Mouse (Mus musculus) stomach, postnatal 0 days (tissue): ENCODE measurements around the gene Tnnc2.

ENCODE experiments used
- CTCF ChIP-seq: IDR thresholded peaks from 2 replicates; pipeline ENCODE4 v1.5.1; 2016; ENCODE audit warnings: antibody characterized with exemption, low read depth, mild to moderate bottlenecking, moderate library complexity
- EP300 ChIP-seq: optimal IDR thresholded peaks from 2 replicates; pipeline ENCODE3; 2016; ENCODE audit warnings: antibody characterized with exemption

DNA sequence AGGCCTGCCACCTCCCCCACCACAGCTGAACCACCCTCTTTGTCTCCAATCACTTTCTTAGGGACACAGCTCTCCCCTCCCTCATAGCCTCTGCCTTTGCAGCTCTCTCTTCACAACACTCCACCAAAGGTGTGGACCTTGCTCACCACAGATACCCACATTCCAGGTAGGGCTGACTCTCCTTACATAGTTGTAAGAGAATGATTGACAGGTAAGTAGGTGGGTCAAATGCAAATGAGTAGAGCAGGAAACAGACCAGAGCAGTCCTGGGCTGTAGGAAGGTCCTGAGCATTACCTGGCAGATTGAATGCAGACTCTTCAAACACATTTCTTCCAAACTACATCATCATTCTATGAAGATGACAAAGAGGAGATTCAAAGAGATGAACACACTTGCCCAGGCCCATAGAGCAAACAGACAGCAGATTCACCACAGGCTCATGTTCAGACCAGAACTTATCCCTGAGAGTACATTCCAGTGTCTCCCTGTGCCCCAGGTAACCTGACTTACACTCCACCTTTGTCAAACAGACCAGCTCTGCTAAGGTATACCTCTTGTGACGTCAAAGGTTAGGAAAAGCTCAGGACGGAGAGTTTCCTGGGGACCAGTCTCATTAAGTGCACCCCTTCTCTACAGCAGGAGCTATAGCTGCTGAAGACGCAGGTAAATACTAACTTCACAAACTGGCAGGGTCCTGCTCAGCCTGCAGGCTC, 42.2 kb downstream of the Tnnc2 start:
- TF ChIP-seq CTCF (no peak), EP300 (no peak)
